Mouse (Mus musculus) CD4-positive naive resting alpha-beta T cell, adult 57 days (primary cell): ENCODE measurements around the gene Usp29. TPM values are rescaled to one million over a fixed set of nuclear protein-coding genes. Genes with fewer than 3 reads are reported as not detected.

Experiments
- total RNA-seq: library from RNA; stranded (reverse); gene quantifications from one replicate; pipeline ENCODE4 v1.2.4, GENCODE M21; 2023

The Usp29 gene
- not detected for total RNA-seq

DNA sequence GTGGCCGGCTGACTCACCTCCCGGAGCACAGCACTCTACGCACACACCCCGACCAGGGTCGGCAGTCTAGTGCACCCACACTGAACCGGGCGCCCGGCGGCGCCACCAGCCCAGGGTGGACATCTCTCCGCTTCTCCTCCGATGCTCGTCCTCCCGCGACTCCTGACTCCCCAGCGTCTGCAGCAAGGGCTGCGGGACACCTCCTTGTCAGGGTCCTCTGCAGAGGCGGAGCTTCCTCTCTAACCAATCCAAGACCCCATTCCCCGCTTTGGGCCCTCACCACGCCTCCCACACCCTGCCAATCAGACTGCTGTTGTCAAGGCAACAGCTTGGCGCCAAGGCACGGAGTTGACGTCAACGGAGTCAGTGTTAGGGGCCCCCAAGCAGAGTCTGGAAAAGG lies at the start of gene Usp29, which contains the start of gene Peg3:
Gene Usp29 (plus strand): TSS at position 338 of the 400 bp plus-strand sequence.
Gene Peg3 (minus strand): TSS at position 191 of the 400 bp plus-strand sequence.

DNA sequence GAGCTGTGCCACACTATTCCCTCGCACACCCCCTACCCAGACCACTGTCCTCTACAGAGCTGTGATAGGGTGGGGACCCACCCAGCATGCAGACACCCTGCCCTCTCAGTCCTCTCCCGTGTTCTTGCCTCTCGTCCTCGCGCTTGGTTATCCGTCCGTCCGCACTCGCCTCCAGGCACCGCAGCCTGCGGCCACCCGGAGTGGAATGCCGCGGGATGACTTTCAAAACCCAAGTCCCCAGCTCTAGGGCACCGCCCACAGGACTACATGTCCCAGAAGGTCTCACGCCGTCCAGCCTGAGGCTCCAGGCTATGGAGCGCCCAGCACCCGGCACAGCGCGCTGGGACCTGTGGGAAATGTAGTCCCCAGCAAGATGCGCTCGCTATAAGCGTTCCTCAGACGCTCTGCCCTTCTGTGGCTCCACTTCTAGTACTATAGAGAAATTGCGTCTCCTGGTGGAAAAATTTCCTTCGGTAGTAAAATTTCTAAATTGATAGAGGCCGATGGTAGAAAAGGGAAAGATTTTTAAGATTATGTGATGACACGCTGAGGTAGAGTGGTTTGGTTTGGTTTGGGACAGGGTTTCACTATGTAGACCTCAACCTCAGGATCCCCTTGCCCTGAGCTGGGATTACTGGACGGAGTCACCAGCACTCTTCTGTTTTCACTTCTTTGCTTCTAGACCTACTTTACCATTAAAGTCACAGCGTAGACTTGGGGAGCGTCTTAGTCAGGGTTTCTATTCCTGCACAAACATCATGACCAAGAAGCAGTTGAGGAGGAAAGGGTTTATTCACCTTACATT lies 33.9 kb upstream of the Usp29 start, which contains the start of gene Zim1:
Gene Zim1 (minus strand): TSS at position 210 of the 805 bp plus-strand sequence.

DNA sequence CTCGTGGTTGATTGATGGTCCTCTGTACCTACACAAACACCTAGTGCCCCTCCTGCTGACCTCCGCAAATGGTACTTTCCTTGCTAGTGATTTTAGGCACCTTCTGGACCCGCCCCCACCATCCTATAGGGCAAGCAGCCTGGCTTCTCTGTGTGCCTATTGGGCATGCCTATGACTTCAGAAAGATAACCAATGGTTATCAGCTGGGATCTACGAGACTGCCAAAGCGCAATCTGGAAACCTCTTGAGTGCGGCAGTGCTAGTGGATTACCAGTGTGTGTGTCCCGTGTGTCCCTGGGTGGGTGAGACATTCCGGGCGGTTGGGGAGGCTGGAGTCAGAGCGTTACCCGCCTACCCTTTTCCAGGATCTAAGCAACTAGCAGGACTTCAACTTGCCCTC lies 264.9 kb downstream of the Usp29 start, which contains the start of gene Aurkc:
Gene Aurkc (plus strand): TSS at position 50 of the 400 bp plus-strand sequence.

Other genes with a start within 250 kb of the Usp29 start
- gene Olfr5, start 243.6 kb upstream of the Usp29 start, total RNA-seq = not detected
- not detected for gene Olfr1347, start 230.8 kb upstream of the Usp29 start, total RNA-seq
- not detected for gene Olfr1348, start 221.8 kb upstream of the Usp29 start, total RNA-seq
- not detected for gene Olfr1349, start 207.6 kb upstream of the Usp29 start, total RNA-seq
- gene Olfr1350, start 165.7 kb upstream of the Usp29 start, total RNA-seq = not detected
- not detected for gene Zim1, start 34.1 kb upstream of the Usp29 start, total RNA-seq
- not detected for gene Peg3, start 147 bp upstream of the Usp29 start, total RNA-seq